Mouse (Mus musculus): ENCODE data around the gene Fam169b.
"Not testable (repeated sequence)": the region's sequence is repeated elsewhere in the genome, so short reads cannot be mapped to it uniquely, and the experiment has no call there.

Fam169b gene

GRCm38 (mm10) chr7:68277897-68278270 is 4.2 kb downstream of the Fam169b start:
- TF ChIP-seq POU5F1 (IDR thresholded peaks at IDR 0.05; ENCODE audit: borderline replicate concordance, low read length) (no peak), NANOG (IDR thresholded peaks at IDR 0.05; ENCODE audit: borderline replicate concordance, low read length) (no peak), CTCF (conservative IDR thresholded peaks at IDR 0.05; ENCODE audit: low read length) (no peak)
- Histone ChIP-seq H3K4me3 (replicated peaks; ENCODE audit: low read length) (no peak overlapping the region), H3K36me3 (ENCODE audit: insufficient read depth, low read length) (no peaks in the 10 kb centered on the region), H3K4me1 (replicated peaks; ENCODE audit: low read depth, low read length) (peaks cover 84% of the 10 kb centered on the region), H3K9me3 (ENCODE audit: low read length) (no peaks in the 10 kb centered on the region), H3K27me3 (ENCODE audit: insufficient read depth, low read length) (peaks cover 8% of the 10 kb centered on the region; the same call in 1 of the 2 replicates)

- TF ChIP-seq CTCF (conservative IDR thresholded peaks at IDR 0.05; ENCODE audit: low read length) (no peak), POU5F1 (IDR thresholded peaks at IDR 0.05; ENCODE audit: borderline replicate concordance, low read length) (no peak), NANOG (IDR thresholded peaks at IDR 0.05; ENCODE audit: borderline replicate concordance, low read length) (no peak)
- no peak overlapping the region for H3K4me3 ChIP-seq (replicated peaks; ENCODE audit: low read length)
- H3K36me3 ChIP-seq (ENCODE audit: insufficient read depth, low read length) = no peaks in the 10 kb centered on the region
- peaks cover 82% of the 10 kb centered on the region for H3K4me1 ChIP-seq (replicated peaks; ENCODE audit: low read depth, low read length)
- peaks cover 8% of the 10 kb centered on the region; the same call in 1 of the 2 replicates for H3K27me3 ChIP-seq (ENCODE audit: insufficient read depth, low read length)
- H3K9me3 ChIP-seq (ENCODE audit: low read length) = no peaks in the 10 kb centered on the region
Measured at GRCm38 (mm10) chr7:68278385-68278784, 4.7 kb downstream of the Fam169b start.

- no peak for TF ChIP-seq POU5F1 (IDR thresholded peaks at IDR 0.05; ENCODE audit: borderline replicate concordance, low read length)
- TF ChIP-seq NANOG (IDR thresholded peaks at IDR 0.05; ENCODE audit: borderline replicate concordance, low read length) = no peak
- no peak for TF ChIP-seq CTCF (conservative IDR thresholded peaks at IDR 0.05; ENCODE audit: low read length)
- Histone ChIP-seq H3K4me1 (replicated peaks; ENCODE audit: low read depth, low read length) (peaks cover 82% of the 10 kb centered on the region), H3K4me3 (replicated peaks; ENCODE audit: low read length) (no peak overlapping the region), H3K27me3 (ENCODE audit: insufficient read depth, low read length) (peaks cover 8% of the 10 kb centered on the region; the same call in 1 of the 2 replicates), H3K36me3 (ENCODE audit: insufficient read depth, low read length) (no peaks in the 10 kb centered on the region), H3K9me3 (ENCODE audit: low read length) (no peaks in the 10 kb centered on the region)
Measured at GRCm38 (mm10) chr7:68278908-68279307, 5.3 kb downstream of the Fam169b start.

GRCm38 (mm10) chr7:68279481-68279880 is 5.8 kb downstream of the Fam169b start:
- Histone ChIP-seq H3K36me3 (ENCODE audit: insufficient read depth, low read length) (no peaks in the 10 kb centered on the region), H3K9me3 (ENCODE audit: low read length) (no peaks in the 10 kb centered on the region), H3K4me3 (replicated peaks; ENCODE audit: low read length) (no peak overlapping the region), H3K27me3 (ENCODE audit: insufficient read depth, low read length) (peaks cover 8% of the 10 kb centered on the region; the same call in 1 of the 2 replicates), H3K4me1 (replicated peaks; ENCODE audit: low read depth, low read length) (peaks cover 82% of the 10 kb centered on the region)
- TF ChIP-seq NANOG (IDR thresholded peaks at IDR 0.05; ENCODE audit: borderline replicate concordance, low read length) (no peak), POU5F1 (IDR thresholded peaks at IDR 0.05; ENCODE audit: borderline replicate concordance, low read length) (no peak), CTCF (conservative IDR thresholded peaks at IDR 0.05; ENCODE audit: low read length) (no peak)

GRCm38 (mm10) chr7:68280352-68280869 is 6.8 kb downstream of the Fam169b start:
- Histone ChIP-seq H3K4me1 (replicated peaks; ENCODE audit: low read depth, low read length) (peaks cover 85% of the 10 kb centered on the region), H3K36me3 (ENCODE audit: insufficient read depth, low read length) (no peaks in the 10 kb centered on the region), H3K4me3 (replicated peaks; ENCODE audit: low read length) (no peak overlapping the region), H3K9me3 (ENCODE audit: low read length) (no peaks in the 10 kb centered on the region), H3K27me3 (ENCODE audit: insufficient read depth, low read length) (peaks cover 8% of the 10 kb centered on the region; the same call in 1 of the 2 replicates)
- TF ChIP-seq NANOG (IDR thresholded peaks at IDR 0.05; ENCODE audit: borderline replicate concordance, low read length) (no peak), POU5F1 (IDR thresholded peaks at IDR 0.05; ENCODE audit: borderline replicate concordance, low read length) (no peak)

- TF ChIP-seq NANOG (IDR thresholded peaks at IDR 0.05; ENCODE audit: borderline replicate concordance, low read length) (no peak), CTCF (conservative IDR thresholded peaks at IDR 0.05; ENCODE audit: low read length) (no peak), POU5F1 (IDR thresholded peaks at IDR 0.05; ENCODE audit: borderline replicate concordance, low read length) (no peak)
Measured at GRCm38 (mm10) chr7:68281341-68281740, 7.7 kb downstream of the Fam169b start.

GRCm38 (mm10) chr7:68282304-68283132 is 8.9 kb downstream of the Fam169b start:
- Histone ChIP-seq H3K27me3 (ENCODE audit: insufficient read depth, low read length) (peaks cover 8% of the 10 kb centered on the region; the same call in 1 of the 2 replicates), H3K36me3 (ENCODE audit: insufficient read depth, low read length) (no peaks in the 10 kb centered on the region), H3K4me1 (replicated peaks; ENCODE audit: low read depth, low read length) (peaks cover 84% of the 10 kb centered on the region), H3K9me3 (ENCODE audit: low read length) (no peaks in the 10 kb centered on the region), H3K4me3 (replicated peaks; ENCODE audit: low read length) (no peak overlapping the region)
- TF ChIP-seq NANOG (IDR thresholded peaks at IDR 0.05; ENCODE audit: borderline replicate concordance, low read length) = no peak
- no peak for TF ChIP-seq CTCF (conservative IDR thresholded peaks at IDR 0.05; ENCODE audit: low read length)
- no peak for TF ChIP-seq POU5F1 (IDR thresholded peaks at IDR 0.05; ENCODE audit: borderline replicate concordance, low read length)

More at GRCm38 (mm10) chr7:68281341-68281740, 7.7 kb downstream of the Fam169b start:
- Histone ChIP-seq H3K4me1 (replicated peaks; ENCODE audit: low read depth, low read length) (peaks cover 90% of the 10 kb centered on the region), H3K4me3 (replicated peaks; ENCODE audit: low read length) (no peak overlapping the region), H3K27me3 (ENCODE audit: insufficient read depth, low read length) (peaks cover 8% of the 10 kb centered on the region; the same call in 1 of the 2 replicates), H3K36me3 (ENCODE audit: insufficient read depth, low read length) (no peaks in the 10 kb centered on the region), H3K9me3 (ENCODE audit: low read length) (no peaks in the 10 kb centered on the region)

- H3K4me1 ChIP-seq (replicated peaks; ENCODE audit: low read depth, low read length) = peaks cover 78% of the 10 kb centered on the region
- not testable (repeated sequence) for H3K27me3 ChIP-seq (ENCODE audit: insufficient read depth, low read length); H3K9me3 ChIP-seq (ENCODE audit: low read length); H3K36me3 ChIP-seq (ENCODE audit: insufficient read depth, low read length); H3K4me3 ChIP-seq (replicated peaks; ENCODE audit: low read length)
Measured at GRCm38 (mm10) chr7:68283133-68283520, 9.5 kb downstream of the Fam169b start.
